Mouse (Mus musculus): ENCODE measurements around the gene Erf.

Gene Erf

DNA sequence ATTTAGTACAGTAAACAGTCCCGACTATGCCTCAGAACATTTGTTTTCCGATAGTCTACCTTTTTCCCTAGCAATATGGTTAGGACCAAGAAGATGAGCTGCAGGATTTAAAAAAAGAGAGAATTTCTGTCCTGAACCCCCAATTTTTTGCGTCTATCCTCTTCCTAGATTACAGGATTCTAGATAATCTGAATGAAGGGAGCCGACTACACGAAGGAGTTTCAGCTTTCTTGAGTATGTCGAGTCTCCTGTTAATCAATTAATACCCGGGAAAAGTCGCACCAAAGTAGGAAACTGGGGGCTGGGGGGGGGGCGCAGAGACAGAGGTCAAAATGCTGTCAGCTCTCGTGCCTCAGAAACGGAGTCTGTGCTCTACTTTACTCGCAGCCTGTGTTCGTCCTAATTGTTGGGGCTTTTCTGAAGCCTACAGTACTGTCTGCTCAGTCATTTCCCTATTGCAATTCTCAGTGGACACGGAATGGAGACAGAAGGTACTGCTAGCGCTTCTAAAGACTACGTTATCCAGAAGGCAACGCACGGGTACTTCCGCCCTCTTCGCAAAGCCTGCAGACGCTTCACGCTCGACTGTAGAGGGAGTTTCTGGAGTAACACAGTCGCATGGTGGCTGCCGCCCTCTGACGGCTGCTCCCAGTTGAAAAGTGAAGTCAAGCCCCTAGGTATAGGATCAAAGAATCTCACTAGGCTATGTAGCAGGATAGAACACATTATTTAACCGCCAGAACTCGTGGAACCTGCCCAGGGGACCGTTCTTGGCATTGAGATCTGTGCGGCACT, 11.5 kb downstream of the Erf start:
- peak; percentile 78 to 82 for DNase-seq (ENCODE audit: low spot score in 2 of 2)

DNA sequence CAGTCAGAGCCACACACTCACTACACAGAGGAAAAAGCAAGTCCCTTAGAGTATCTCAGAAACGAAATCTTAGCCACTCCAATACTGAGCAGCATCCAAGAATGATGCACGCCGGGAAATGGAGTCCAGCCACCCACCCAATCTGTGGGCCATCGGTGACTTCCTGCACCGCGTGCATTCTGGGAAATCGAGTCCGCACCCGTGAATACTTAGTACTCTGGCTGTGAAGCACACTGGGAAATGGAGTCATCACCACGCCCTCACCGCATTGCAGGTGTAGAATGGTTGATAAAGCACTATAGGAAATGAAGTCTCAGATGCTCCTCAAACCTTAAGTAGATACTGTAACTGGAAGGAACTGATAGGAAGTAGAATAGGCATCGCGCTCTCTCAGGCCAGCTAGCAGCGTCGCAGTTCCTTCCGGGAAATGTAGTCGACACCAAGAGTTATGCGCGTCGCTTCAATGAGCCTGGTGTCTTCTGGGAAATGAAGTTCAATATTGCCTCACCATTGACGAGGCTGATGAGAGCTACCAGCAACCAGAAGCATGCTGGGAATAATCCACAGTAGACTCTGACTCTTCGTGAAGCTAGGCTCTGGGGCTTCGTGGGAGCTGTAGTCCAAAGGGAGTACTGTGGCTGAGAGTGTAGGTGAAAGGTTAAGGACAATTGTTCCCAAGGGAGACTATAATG, 12.4 kb downstream of the Erf start:
- DNase-seq (ENCODE audit: low spot score in 2 of 2) = peak; percentile 85 to 87

DNA sequence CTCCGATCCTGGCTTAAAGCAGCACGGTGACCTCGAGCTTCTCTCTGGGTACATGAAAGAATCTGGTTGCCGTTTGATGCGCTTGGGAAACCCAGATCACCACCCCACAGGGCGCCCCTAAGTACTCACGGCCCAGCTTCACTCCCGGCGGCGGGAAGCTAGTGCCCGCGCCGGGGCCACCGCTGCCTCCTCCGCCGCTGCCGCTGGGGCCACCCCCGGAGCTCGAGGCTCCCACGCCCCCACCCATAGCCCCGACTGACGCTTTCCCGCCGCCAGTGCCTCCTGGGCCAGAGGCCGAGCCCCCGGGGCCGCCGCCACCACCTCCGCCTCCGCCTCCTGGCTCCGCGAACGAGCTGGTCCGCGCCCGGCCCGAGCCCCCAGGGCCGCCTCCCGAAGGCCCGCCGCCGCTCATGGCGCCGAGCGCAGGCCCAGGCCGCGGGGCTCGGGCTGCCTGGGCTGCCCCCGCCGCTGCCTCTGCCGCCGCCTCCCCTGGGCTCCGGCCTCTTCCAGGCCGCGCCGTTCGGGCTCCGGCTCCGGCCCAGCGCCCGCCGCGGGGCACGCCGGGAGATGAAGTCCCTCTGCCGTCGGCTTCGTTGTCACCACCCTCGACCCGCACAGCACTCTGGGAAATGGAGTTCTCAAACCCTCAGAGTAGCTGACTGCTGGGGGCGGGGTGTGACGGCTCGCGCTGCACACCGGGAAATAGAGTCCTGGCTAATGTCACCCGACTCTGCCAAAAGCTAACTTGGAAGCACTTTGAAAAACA, 13.1 kb downstream of the Erf start, which contains the start of gene Gsk3a:
Gene Gsk3a, minus strand, starts transcription at position 603 of the 766 bp plus-strand sequence.
- peak; percentile 95 to 98 for DNase-seq (ENCODE audit: low spot score in 2 of 2)

DNA sequence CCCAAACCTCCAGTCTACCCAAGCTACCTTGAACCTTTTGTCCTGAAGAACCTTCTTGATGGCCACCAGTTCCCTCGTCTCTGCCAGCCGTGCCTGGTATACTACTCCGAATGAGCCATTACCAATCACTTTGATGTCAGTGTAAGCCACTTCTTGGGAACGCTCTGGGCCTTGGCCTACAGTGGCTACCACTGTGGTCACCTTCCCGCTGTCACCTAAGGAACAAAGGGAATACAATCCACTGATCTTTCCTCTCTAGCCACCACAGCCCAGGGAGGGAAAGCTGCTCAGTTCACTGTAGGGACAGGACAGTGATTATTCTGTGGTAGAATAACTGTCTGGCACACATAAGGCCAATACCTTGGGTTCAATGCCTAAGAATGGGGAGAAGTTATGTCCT, 15.0 kb downstream of the Erf start:
- no peak for DNase-seq (ENCODE audit: low spot score in 2 of 2)

DNA sequence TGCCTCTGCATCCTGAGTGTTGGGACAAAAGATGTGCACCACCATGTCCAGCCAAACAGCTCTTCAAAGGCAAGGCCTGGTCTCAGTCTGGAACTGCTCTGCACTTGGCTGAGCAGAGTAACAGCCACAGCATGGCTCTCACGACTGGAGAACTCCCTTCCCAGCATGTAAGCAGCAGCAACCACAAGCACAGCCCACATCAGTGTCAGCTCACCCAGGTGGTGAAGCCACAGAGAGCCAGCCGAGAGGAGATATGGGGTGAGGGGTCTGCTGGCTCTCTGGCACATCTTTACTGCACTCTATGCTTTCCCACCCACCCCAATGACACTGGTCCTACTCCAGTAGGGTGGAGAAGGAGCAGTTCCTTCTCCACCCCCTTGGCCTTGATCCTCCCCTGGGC, 17.5 kb downstream of the Erf start:
- no peak for DNase-seq (ENCODE audit: low spot score in 2 of 2)

DNA sequence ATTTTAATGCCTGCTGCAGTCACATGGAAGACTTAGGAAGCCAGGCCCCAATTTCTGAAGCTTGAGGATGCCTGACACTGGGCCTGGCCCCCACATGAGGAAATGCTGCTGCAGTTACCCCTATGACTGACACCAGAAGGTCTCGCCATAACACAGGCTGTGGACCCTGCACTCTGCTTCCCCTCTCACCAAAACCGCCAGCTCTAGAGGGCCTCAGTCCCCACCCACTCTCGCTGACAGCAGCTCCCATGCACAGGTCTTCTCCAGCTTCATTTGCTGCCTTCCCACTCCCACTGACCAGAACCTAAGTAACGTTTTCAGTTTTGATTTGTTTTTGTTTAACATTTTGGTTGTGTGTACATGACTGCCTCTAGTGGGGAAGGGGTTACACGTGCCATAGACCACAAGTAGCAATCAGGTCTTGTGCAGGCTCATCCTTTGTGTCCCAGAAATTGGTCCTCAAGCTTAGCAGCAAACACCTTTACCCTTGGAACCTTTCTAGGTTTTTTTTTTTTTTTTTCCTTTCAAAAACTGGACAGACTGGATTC, 18.4 kb downstream of the Erf start:
- no peak for DNase-seq (ENCODE audit: low spot score in 2 of 2)

DNA sequence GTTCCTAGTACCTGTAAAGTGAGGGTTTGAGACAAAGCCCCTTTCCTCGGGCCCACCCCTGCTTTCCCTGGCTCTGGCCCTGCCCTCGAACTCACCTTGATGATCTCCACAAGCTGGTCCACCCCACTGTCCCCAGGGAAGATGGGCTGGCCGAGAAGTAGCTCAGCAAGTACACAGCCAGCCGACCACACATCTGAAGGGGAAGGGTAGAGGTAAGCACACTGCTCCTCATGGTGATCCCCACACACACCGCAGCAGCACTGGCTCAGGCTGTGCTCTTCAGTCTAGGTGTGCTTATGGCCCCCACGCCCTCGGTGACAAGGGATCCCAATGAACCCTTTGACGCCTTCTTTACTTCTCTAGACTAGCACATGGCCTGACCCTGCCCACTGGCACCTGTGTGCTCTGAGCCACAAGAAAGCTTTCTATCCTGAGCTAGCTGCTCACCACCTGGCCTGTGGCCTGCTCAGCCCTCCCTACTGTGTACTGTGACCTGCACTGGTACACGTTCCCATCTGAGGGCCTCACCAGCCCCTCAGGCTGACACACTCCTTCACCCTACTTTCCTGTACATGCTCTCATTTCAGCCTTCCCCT, 19.8 kb downstream of the Erf start:
- no peak for DNase-seq (ENCODE audit: low spot score in 2 of 2)

DNA sequence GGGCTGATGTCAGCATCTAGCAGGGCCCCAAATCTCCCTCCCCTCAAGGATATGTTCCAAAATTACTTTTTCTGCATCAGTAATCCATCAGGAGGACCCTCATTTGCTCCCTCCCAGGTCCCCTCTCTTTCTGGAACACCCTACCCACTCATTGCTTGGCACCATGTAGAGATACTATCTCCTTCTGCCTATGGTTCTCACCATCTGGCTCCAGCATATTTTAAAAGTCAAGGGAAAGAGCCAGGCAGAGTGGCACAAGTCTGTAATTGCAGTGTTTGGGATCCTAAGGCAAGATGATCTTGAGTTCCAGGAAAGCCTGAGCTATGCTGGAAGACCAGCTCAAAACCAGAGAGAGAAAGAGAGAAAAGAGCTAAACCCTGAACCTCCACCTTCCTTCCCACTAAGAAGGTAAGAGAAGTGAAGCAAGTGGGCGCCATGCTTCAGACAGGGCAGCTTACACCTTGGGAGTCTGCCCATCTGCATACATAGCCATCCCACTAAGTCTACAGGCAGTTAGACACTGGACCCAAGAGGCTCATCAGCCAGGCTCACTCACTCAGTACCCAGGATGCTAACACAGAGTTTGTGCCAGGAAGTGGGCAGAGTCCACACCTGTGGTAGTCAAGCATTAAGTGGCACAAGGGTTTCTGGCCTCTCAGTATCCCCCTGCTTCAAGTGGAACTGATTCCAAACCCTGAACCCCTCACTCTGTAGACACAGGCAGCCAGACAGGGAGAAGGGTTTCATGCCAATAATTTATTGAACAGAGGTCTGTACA, 22.8 kb downstream of the Erf start:
- DNase-seq (ENCODE audit: low spot score in 2 of 2) = no peak

DNA sequence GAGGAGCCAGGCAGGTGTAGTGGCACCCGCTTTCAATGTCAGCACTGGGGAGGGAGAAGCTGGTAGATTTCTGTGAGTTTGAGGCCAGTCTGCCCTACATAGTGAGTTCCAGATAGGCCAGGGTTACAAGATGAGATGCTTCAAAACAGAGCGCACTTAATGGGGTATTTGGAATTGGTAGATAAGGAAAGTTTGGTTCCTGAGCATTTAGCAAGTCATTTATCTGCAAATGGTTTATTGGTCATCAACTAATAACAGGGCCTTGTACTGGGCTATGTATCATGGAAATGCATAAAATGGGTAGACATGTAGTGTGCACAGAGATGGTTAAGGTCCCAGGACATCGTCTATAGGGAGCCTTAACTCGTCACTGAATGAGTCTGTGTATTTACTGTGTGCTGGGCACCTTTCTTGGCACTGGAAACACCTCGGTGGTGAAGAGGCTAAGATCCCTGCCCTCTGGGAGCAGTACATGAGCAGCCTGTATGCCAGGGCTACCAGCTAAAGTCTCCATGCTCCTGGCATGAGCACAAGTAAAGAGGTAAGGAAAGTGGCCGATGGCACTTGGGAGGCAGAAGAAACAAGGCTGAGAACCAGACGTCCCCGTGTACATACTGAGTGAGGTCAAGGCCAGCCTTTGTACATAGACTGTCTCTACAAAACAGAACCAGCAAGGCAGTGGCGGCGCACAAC, 28.1 kb downstream of the Erf start:
- no peak for DNase-seq (ENCODE audit: low spot score in 2 of 2)

DNA sequence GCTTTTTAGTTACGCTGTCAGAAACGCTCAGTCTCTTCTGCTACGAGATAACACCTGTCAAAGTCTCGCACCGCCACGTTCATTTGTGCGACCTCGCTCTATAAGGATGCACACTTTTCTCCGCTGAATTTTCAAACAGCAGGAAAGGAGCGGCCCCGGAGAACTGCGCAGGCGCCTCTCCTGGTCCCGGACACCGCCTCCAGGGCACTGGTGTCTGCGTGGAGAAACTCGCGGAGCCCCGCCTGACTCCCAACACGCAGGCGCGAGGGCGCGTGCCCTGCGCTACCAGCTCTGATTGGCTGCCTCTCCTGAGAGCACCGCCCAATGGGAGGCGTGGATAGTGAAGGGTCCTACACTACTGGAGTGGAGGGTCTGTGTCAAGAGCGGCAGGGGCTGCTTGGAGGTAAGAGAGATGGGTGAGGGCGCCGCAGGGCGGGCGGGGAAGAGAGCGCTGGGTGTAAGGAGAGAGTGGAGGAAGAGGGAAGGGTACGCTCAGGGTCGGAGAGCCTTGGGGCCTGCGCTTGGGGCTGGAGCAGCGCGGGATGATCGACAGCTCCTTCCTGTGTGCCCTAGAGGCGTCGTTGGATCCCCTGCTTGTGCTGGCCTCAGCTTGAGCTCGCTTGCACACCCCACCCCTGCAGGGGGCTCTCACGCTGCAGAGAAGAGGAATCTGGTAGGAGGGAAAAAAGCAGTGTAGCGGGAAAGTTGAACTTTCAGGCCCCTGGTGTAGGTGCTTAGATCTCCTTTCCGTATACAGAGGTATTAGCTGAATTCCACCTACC, 29.3 kb downstream of the Erf start, which contains the start of gene Zfp526:
Gene Zfp526, plus strand, starts transcription at position 324 of the 782 bp plus-strand sequence.
- DNase-seq (ENCODE audit: low spot score in 2 of 2) = peak; percentile 98

DNA sequence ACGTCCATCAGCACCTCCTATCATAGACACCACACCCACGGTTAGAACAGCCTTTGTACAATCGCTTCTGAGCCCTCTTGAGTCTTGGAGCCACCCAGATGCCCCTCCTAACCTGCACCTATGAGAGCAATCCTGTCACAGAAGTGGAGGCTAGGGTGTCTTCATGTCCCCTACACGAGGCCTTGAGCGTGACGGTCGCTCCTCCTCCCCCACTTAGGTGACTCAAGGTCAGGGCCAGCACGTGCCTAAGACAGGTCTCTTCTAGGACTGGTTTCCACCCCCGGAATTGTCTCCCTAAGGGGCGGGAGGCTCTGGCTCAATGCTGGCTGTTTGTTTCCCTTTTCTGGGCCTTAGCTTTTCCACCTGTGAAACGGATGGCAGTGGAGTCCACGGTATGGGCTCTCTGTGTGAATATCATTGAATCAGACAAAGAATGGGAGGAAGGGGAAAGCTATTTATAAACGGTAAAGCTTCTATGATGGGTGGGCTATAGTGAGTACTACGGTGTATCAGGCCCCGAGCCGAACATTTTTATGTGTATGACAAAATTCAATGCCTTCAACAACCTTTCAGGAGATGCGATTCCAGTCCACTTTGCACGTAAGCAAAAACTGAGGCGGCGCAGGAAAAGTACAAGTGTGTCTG, 30.0 kb downstream of the Erf start, which contains the start of gene Dedd2:
Gene Dedd2, minus strand, starts transcription at position 159 of the 645 bp plus-strand sequence.
- no peak for DNase-seq (ENCODE audit: low spot score in 2 of 2)

DNA sequence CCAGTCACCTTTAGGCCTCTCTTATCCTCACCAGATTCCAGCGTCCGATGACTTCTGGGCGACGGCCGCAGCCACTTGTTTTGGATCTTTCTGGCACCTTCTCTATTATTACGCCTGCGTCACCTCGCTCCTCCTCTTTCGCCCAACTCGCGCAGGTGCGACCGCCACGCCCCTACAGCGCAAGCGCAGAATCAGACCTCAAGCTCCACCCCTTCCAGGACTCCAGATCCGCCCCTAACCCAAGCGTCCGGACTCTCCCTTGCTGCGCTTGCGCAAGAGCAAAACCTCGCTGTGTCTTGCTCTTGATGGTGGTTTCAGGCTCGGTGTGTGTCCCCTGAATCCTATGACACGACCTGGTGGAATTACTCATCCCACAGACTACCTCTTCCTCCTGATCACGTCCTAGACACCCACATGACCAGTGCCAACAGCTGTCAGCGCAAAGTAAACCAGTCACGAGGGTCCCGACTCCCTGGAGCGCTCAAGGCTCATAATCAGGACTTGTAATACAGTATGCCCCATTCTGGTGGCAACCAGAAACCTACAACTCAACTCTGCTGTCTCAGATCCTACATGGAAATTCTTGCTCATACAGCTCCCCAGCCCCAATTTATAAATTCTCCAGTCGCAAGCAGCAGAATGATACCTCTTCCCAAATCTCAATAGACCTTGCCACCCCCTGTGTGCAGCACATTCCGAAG, 30.7 kb downstream of the Erf start:
- peak; percentile 88 to 94 for DNase-seq (ENCODE audit: low spot score in 2 of 2)

DNA sequence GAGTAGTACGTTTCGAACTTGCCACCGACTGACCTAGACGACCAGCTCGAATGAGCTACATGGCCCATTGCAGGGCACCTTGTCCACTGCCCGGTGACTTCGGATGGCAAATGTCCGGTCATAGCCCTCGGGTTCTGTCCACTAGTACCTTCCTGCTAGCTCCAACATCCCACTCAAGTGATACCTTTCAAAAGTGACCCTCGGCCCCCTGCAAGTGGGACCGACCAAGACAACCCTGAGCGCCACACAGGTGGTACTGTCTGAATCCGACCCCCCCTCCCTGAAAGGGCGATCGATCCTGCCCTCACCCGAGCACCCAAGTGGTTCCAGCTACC, 31.2 kb downstream of the Erf start:
- no peak for DNase-seq (ENCODE audit: low spot score in 2 of 2)

DNA sequence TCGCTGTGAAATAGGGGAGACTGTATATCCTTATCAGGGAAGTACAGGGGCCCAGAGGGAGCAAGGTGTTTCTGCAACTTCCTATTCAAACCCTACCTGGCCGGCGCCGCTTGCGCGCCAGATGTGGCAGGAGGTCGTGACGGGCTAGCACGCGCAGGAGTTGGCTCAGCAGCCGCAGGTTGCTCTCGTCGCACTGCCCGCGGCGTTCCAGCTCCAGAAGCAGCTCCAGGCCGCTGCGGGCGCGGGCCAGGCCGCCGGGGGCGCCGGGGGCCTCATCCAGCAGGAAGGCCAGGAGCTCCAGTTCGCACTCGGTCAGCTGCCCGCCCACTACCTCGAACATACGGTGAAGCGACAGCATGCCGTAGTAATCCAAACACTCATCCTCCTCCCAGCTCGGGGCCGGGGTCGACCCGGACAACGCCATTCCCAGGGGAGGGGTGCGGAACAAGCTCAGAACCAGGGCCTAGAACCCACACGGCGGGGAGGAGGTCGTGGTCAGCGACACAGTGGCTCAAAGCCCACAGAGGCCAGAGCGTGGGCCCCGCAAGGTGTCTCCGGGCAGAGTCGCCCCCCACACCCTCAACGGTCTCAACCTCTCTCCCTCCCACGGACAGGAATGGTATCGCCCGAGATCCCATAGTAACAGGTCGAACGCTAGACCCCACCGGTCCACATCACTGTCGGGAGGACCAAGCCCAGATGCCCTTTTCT, 31.7 kb downstream of the Erf start:
- DNase-seq (ENCODE audit: low spot score in 2 of 2) = peak in 1 of 2 experiments; percentile 53

DNA sequence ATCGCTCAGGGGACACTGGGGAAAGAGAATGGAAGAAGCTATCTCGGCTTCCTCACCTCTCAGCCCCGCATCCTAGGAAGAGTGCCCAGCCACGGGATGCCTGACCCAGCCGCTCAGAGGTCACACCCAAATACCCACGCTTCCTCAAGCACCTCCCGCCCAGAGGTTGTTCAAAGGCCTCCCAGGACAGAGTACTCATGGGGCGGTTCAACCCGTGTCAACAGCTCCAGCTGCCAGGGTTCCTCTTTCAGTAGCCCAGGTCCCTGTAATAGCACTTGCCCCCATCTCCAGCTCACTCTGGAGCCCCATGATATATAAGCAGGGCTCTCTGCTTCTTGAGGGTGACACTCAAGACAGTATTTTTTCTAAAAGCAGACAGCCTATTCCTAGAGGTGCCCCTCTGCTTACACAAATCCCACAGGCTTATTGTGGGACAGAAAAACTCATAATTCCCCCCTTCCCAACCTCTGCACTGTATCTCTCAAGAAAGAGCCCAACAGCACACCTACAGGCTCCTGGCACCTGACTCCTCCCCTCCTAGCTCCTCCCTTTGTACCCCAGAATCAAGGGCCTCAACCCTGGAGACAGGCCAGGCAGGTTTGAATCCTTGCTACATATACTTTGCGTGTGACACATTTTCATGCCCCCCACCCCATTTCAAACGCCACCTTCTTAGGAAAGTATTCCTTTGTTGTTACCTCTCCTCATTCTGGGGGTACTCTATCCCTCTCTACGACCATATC, 32.7 kb downstream of the Erf start:
- no peak for DNase-seq (ENCODE audit: low spot score in 2 of 2)

DNA sequence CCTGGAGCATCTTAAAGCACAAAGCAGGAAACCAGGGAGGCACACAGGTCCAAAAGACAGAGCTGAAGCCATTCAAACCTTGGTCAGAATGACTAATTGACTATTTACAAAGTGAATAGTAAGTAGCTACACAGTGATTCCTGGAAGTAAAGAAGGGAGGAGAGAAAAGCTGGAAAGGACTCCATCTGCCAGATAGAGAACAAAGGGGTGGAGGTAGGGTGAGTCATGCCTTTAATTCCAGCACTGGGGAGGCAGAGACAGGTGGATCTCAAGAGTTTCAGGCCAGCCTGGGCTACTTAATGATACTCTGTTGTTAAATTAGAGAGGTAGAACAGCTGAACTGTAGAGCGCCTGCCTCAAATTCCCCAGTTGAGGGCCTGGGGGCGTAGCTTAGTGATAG, 36.4 kb downstream of the Erf start:
- no peak for DNase-seq (ENCODE audit: low spot score in 2 of 2)

DNA sequence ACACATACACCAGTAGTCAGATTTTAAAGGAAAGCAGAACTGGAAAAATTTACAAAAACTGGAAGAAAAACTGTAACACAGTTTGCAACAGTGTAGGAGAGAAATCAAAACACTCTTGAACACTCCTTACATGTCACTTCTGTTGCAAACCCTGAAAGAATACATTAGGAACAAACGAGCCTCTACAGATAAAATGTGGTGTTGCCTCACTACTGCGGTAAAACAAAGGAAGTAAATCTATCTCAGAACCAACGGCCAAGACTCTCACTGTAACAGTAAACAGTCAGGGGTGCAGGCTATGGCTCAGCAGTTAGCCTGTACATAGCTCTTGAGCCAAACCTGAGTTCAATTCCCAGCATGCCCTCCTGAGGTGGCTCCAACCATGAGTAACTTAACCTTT, 37.5 kb downstream of the Erf start:
- no peak for DNase-seq (ENCODE audit: low spot score in 2 of 2)

All from urinary bladder, postnatal 4 days (tissue).